Mouse (Mus musculus) limb, embryonic 15.5 days (tissue): ENCODE data around the gene Ptpn3. TPM values are rescaled to one million over a fixed set of nuclear protein-coding genes. Genes with fewer than 3 reads are reported as not detected.

ENCODE experiments used
- polyA plus RNA-seq: library from polyadenylated mRNA; unstranded; fragments of >200 nt; fragmentation: Nextera tagmentation; extraction: Ambion mirVana; gene quantifications from 2 replicates; pipeline ENCODE4 v1.2.1, GENCODE M21; 2015

Ptpn3 gene
- polyA plus RNA-seq, 1 experiment from 2014 or later: 3.3 TPM

Other genes starting within 250 kb of the Ptpn3 start
- gene Epb41l4b, start 158.4 kb downstream of the Ptpn3 start, polyA plus RNA-seq: 3.6 and 4.0 TPM in 2 replicates
- gene Palm2, start 132.4 kb upstream of the Ptpn3 start, polyA plus RNA-seq: 7.0 and 8.6 TPM in 2 replicates